In the genomic region with DNA sequence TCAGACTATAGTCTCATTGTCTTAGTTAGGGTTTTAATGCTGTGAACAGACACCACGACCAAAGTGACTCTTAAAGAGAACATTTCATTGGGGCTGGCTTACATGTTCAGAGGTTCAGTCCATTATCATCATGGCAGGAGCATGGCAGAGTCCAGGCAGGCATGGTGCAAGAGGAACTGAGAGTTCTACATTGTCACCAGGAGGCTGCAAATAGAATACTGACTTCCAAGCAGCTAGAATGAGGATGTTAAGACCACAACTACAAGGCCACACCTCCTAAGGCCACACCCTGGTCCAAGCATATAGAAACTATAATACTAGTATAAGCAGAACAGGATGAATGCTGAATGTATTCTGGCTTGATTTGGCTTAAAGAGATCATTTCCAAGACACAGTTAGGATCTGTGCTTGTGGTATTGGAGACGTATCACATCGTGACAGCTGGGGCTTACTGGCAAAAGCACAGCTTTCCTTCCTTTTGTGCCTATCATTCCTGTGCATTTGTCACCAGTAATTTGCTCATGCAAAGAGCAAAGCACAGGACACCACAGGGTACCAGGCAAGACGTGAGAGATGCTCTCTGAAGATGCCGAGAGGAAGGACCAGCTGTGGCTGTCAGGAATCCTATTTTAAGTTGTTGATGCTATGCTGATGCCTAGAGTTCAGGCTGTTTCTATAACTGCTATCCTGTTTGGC, we compare ENCODE assay signal across 20 mouse cellular contexts. TPM values are rescaled to one million over a fixed set of nuclear protein-coding genes. Genes with fewer than 3 reads are reported as not detected.
DNase-seq lines count a peak whose midpoint lies in the region; ATAC-seq and TF ChIP-seq lines count a peak whose summit lies in the region.
"Had no signal": no experiment of that assay in that cellular context is flagged by ENCODE, and none has a peak within 500 bp of the region (broad histone marks: within the 10 kb centered on the region; RNA-seq: fewer than 3 reads in every experiment).

No protein-coding gene starts in this region.

- H3K4me2 ChIP-seq in CH12.LX (ENCODE audit: insufficient read depth, low read depth, poor library complexity, severe bottlenecking), result no peak overlapping the region
- H3K4me2 ChIP-seq in intestine, embryonic 15.5 days (replicated peaks), result no peak overlapping the region
- H3K4me2 ChIP-seq: embryonic facial prominence, embryonic 15.5 days; lung, embryonic 14.5 days had no signal

- H3K4me1 ChIP-seq in CH12.LX (ENCODE audit: control insufficient read depth in 1 of 2, insufficient read depth in 2 of 2), result peaks cover 10 to 43% of the 10 kb centered on the region in 2 experiments
- H3K4me1 ChIP-seq in intestine, embryonic 15.5 days (replicated peaks), result no peaks in the 10 kb centered on the region
- H3K4me1 ChIP-seq: embryonic facial prominence, embryonic 15.5 days; forebrain, embryonic 10.5 days had no signal

- DNase-seq in cerebellum, adult 11-12 months, result peak; percentile 33
- DNase-seq in layer of hippocampus, adult 11-12 months (ENCODE audit: low spot score), result peak; percentile 18
- DNase-seq in layer of hippocampus, postnatal 10 days (ENCODE audit: low spot score in 2 of 2), result no peak
- DNase-seq in CH12.LX (ENCODE audit: extremely low read depth), result peak; percentile 79
- DNase-seq in heart, adult 18-20 months, result no peak
- DNase-seq: adrenal gland, adult 8-10 months; gastrocnemius, adult 2 months; heart, adult 11 months; heart, postnatal 4 days; kidney, adult 2 months; kidney, postnatal 36 days; lung, embryonic 14.5 days; midbrain, embryonic 14.5 days; thymus, postnatal 4 days had no signal

- H3K9ac ChIP-seq in CH12.LX (ENCODE audit: insufficient read depth, low read depth), result no peak overlapping the region
- no peak overlapping the region for H3K9ac ChIP-seq in intestine, embryonic 15.5 days
- H3K9ac ChIP-seq: embryonic facial prominence, embryonic 15.5 days; lung, embryonic 14.5 days had no signal

- peaks cover 10% of the 10 kb centered on the region for H3K9me3 ChIP-seq in CH12.LX (replicated peaks; ENCODE audit: low read length)
- H3K9me3 ChIP-seq in intestine, embryonic 15.5 days, result no peaks in the 10 kb centered on the region
- H3K9me3 ChIP-seq: embryonic facial prominence, embryonic 15.5 days; forebrain, embryonic 10.5 days had no signal

- H3K27me3 ChIP-seq in CH12.LX (replicated peaks), result no peaks in the 10 kb centered on the region
- no peaks in the 10 kb centered on the region for H3K27me3 ChIP-seq in intestine, embryonic 15.5 days (replicated peaks)
- H3K27me3 ChIP-seq: embryonic facial prominence, embryonic 15.5 days had no signal

- no peak for TF ChIP-seq RAD21 in CH12.LX (IDR thresholded peaks at IDR 0.05; ENCODE audit: low read depth, low read length)

- no peak for ATAC-seq in cerebellum, adult (ENCODE audit: insufficient number of reproducible peaks, low FRiP score, low TSS enrichment)
- peak; percentile 99 for ATAC-seq in granulocyte monocyte progenitor cell, adult 5-6 weeks (replicated peaks; ENCODE audit: poor library complexity, severe bottlenecking)
- no peak for ATAC-seq in intestine, embryonic 15.5 days

- in situ Hi-C loops in CH12.LX (cut with MboI; ENCODE audit: low pct_ligation_motif_present, low pct_unique_long_range_greater_than_20kb, low sequenced_read_pairs), result no loop called here

- no peak for TF ChIP-seq CTCF in CH12.LX (conservative IDR thresholded peaks at IDR 0.05 in 1 of 2, IDR thresholded peaks at IDR 0.05 in 1 of 2; ENCODE audit: low read depth in 2 of 2, low read length in 2 of 2)

- peak overlapping the region in 1 of 3 experiments; percentile 23 for H3K4me3 ChIP-seq in CH12.LX (replicated peaks in 1 of 3; ENCODE audit: low read depth in 2 of 3, low read length in 2 of 3, poor library complexity in 1 of 3)
- H3K4me3 ChIP-seq in intestine, embryonic 15.5 days (replicated peaks), result no peak overlapping the region
- H3K4me3 ChIP-seq: embryonic facial prominence, embryonic 15.5 days; forebrain, embryonic 10.5 days; gastrocnemius, adult 2 months had no signal

- TF ChIP-seq EP300 in CH12.LX (IDR thresholded peaks at IDR 0.05; ENCODE audit: low read length), result peak; percentile 89

- WGBS in intestine, embryonic 15.5 days, result 75% methylated on average over 5 of the region's 5 CpGs

- dilution Hi-C loops in CH12.LX (cut with MboI; ENCODE audit: extremely low pct_ligation_motif_present, extremely low pct_unique_long_range_greater_than_20kb, low sequenced_read_pairs), result no loop called here

- H3K79me2 ChIP-seq in CH12.LX (replicated peaks; ENCODE audit: control insufficient read depth, extremely low read depth, insufficient read depth, poor library complexity, severe bottlenecking), result no peaks in the 10 kb centered on the region

- TF ChIP-seq POLR2A in CH12.LX (IDR thresholded peaks at IDR 0.05; ENCODE audit: low read depth, low read length), result 0 out of 2 replicates have a peak, but pooled peaks have one; percentile 39

- peak overlapping the region; percentile 7; the same call in 1 of the 2 replicates for H3K27ac ChIP-seq in CH12.LX (ENCODE audit: insufficient read depth, low read depth)
- H3K27ac ChIP-seq in intestine, embryonic 15.5 days, result no peak overlapping the region
- H3K27ac ChIP-seq: embryonic facial prominence, embryonic 15.5 days; forebrain, embryonic 10.5 days; gastrocnemius, adult 2 months; macrophage had no signal

- peaks cover 3 to 5% of the 10 kb centered on the region in 2 experiments for H3K36me3 ChIP-seq in CH12.LX (replicated peaks in 1 of 2; ENCODE audit: control insufficient read depth in 1 of 2, insufficient read depth in 1 of 2, low read length in 1 of 2)
- no peaks in the 10 kb centered on the region for H3K36me3 ChIP-seq in intestine, embryonic 15.5 days
- H3K36me3 ChIP-seq: embryonic facial prominence, embryonic 15.5 days; forebrain, embryonic 10.5 days had no signal

TF ChIP-seq in CH12.LX, 34 proteins besides CTCF, POLR2A, EP300 and RAD21 (continues in another document):
- no peak for TF ChIP-seq CHD1 (IDR thresholded peaks at IDR 0.05; ENCODE audit: low read depth, low read length)
- peak; percentile 95 for TF ChIP-seq MEF2A (IDR thresholded peaks at IDR 0.05; ENCODE audit: borderline replicate concordance, low read depth, low read length)
- no peak for TF ChIP-seq MAZ (IDR thresholded peaks at IDR 0.05; ENCODE audit: low read depth, low read length)
- no peak for TF ChIP-seq ZC3H11A (IDR thresholded peaks at IDR 0.05; ENCODE audit: low read depth, low read length)
- no peak for TF ChIP-seq KAT2A (IDR thresholded peaks at IDR 0.05; ENCODE audit: insufficient replicate concordance, low read length)
- TF ChIP-seq NRF1 (IDR thresholded peaks at IDR 0.05; ENCODE audit: low read depth, low read length), result no peak
- peak; percentile 81 for TF ChIP-seq MYC (IDR thresholded peaks at IDR 0.05; ENCODE audit: low read depth, low read length)
- TF ChIP-seq JUND (conservative IDR thresholded peaks at IDR 0.05; ENCODE audit: low read depth, low read length), result peak; percentile 32; the same call in 1 of the 2 replicates
- no peak for TF ChIP-seq HCFC1 (IDR thresholded peaks at IDR 0.05; ENCODE audit: low read depth, low read length)
- TF ChIP-seq RCOR1 (conservative IDR thresholded peaks at IDR 0.05; ENCODE audit: low read depth, low read length), result 0 out of 2 replicates have a peak, but pooled peaks have one; percentile 48
- TF ChIP-seq PAX5 (IDR thresholded peaks at IDR 0.05; ENCODE audit: low read length), result no peak
- no peak for TF ChIP-seq CHD2 (IDR thresholded peaks at IDR 0.05; ENCODE audit: low read length)
- TF ChIP-seq ZNF384 (IDR thresholded peaks at IDR 0.05; ENCODE audit: low read depth, low read length), result 0 out of 2 replicates have a peak, but pooled peaks have one; percentile 44
- no peak for TF ChIP-seq POLR2AphosphoS2 (IDR thresholded peaks at IDR 0.05; ENCODE audit: low read depth, low read length)
- peak; percentile 48 for TF ChIP-seq ETS1 (conservative IDR thresholded peaks at IDR 0.05; ENCODE audit: low read depth, low read length)
- no peak for TF ChIP-seq NELFE (IDR thresholded peaks at IDR 0.05; ENCODE audit: low read depth, low read length)
- TF ChIP-seq MAFK (IDR thresholded peaks at IDR 0.05; ENCODE audit: insufficient replicate concordance, low read length), result no peak
- peak; percentile 57 for TF ChIP-seq MXI1 (IDR thresholded peaks at IDR 0.05; ENCODE audit: low read depth, low read length)
- TF ChIP-seq SIN3A (IDR thresholded peaks at IDR 0.05; ENCODE audit: low read length), result no peak
- peak; percentile 95 for TF ChIP-seq IRF4 (IDR thresholded peaks at IDR 0.05; ENCODE audit: low read depth, low read length)
- peak; percentile 71; the same call in 1 of the 2 replicates for TF ChIP-seq MAX (IDR thresholded peaks at IDR 0.05; ENCODE audit: low read length)
- no peak for TF ChIP-seq ELF1 (IDR thresholded peaks at IDR 0.05; ENCODE audit: low read depth, low read length)
- TF ChIP-seq ZMIZ1 (IDR thresholded peaks at IDR 0.05; ENCODE audit: low read depth, low read length), result no peak
- no peak for TF ChIP-seq SMC3 (IDR thresholded peaks at IDR 0.05; ENCODE audit: low read depth, low read length)
- no peak for TF ChIP-seq GABPA (IDR thresholded peaks at IDR 0.05; ENCODE audit: insufficient replicate concordance, low read depth, low read length)
- 0 out of 2 replicates have a peak, but pooled peaks have one; percentile 48 for TF ChIP-seq TBP (conservative IDR thresholded peaks at IDR 0.05; ENCODE audit: low read depth, low read length)
- no peak for TF ChIP-seq E2F4 (IDR thresholded peaks at IDR 0.05; ENCODE audit: insufficient replicate concordance, low read depth, low read length)

RNA-seq across cellular contexts. Expression of a gene that starts 21.2 kb away (rescaled TPM):
- total RNA-seq in layer of hippocampus, postnatal 10 days (2021), result 10 to 100 TPM; 31.0 to 34.2 TPM
- 6.2 and 7.8 TPM in 2 replicates for total RNA-seq in CH12.LX (2012; rRNA removed)
- 9.4 and 10.2 TPM in 2 replicates for total RNA-seq in CH12.LX (2014; rRNA removed)
- 7.0 and 8.2 TPM in 2 replicates for polyA plus RNA-seq in CH12.LX (2012; ENCODE audit: insufficient read length, low read depth)
- total RNA-seq in granulocyte monocyte progenitor cell, adult 5-6 weeks (2014; fragmentation: Nextera tagmentation), result 5.4 and 11.1 TPM in 2 replicates
- total RNA-seq in granulocyte monocyte progenitor cell, adult 5-6 weeks (2017), result 9.1 and 9.6 TPM in 2 replicates
- 9.4 and 10.8 TPM in 2 replicates for polyA plus RNA-seq in intestine, embryonic 15.5 days (2015; fragmentation: Nextera tagmentation; extraction: Ambion mirVana)
- 1 to 10 TPM; 4.4 to 5.8 TPM for total RNA-seq in heart, adult 18-20 months (2021)

RNA-seq across cellular contexts. Expression of a gene that starts 28.6 kb away (rescaled TPM):
- total RNA-seq in layer of hippocampus, postnatal 10 days (2021), result 10 to 100 TPM; 49.7 to 49.9 TPM
- 4.4 and 7.5 TPM in 2 replicates for total RNA-seq in CH12.LX (2012; rRNA removed)
- 3.8 and 4.3 TPM in 2 replicates for total RNA-seq in CH12.LX (2014; rRNA removed)
- 2.3 and 2.4 TPM in 2 replicates for polyA plus RNA-seq in CH12.LX (2012; ENCODE audit: insufficient read length, low read depth)
- total RNA-seq in granulocyte monocyte progenitor cell, adult 5-6 weeks (2014; fragmentation: Nextera tagmentation), result not detected in 2 replicates
- total RNA-seq in granulocyte monocyte progenitor cell, adult 5-6 weeks (2017), result not detected in 2 replicates
- polyA plus RNA-seq in intestine, embryonic 15.5 days (2015; fragmentation: Nextera tagmentation; extraction: Ambion mirVana), result 1.1 and 1.7 TPM in 2 replicates
- under 1 TPM in 1 of 2 experiments, not detected in 1; 0.05 TPM for total RNA-seq in heart, adult 18-20 months (2021)
- total RNA-seq: gastrocnemius, adult 2 months; heart, postnatal 4 days had no signal
- polyA plus RNA-seq: macrophage had no signal

Comparison
In these comparisons a context has a peak if more than half of its experiments do, and no peak if none do; other contexts are left out.
1. DNase-seq: peak in cerebellum, adult 11-12 months (single experiment), layer of hippocampus, adult 11-12 months (single experiment) and CH12.LX (single experiment); none in layer of hippocampus, postnatal 10 days (0 of 2) and heart, adult 18-20 months (0 of 2).
2. RNA of a gene that starts 28.6 kb away (total RNA-seq): 49.7 to 49.9 TPM in layer of hippocampus, postnatal 10 days; 3.8 to 7.5 TPM in CH12.LX, 0.05 TPM in heart, adult 18-20 months and not detected in granulocyte monocyte progenitor cell, adult 5-6 weeks; every median in the first group is over 4 times any median in the second.